Mouse (Mus musculus) neural tube, embryonic 11.5 days (tissue): ENCODE measurements around the gene Gm19345. TPM values are rescaled to one million over a fixed set of nuclear protein-coding genes. Genes with fewer than 3 reads are reported as not detected.
A peak's percentile ranks its signal among the peaks of the same experiment; 100 is the strongest.

ENCODE experiments used
- ATAC-seq: fragments of 200-750 bp; cut with Nextera tagmentation; 2 replicates; pipeline ENCODE4 v1.8.0; 2017; ENCODE audit warnings: moderate number of reproducible peaks, mild to moderate bottlenecking, moderate TSS enrichment, moderate library complexity; ENCODE audit not compliant: insufficient read depth, low FRiP score, low TSS enrichment
- DNase-seq: peaks from one replicate; pipeline ENCODE4 v3.0.0-alpha.2; 2015; ENCODE audit warnings: low spot score
- H3K27ac ChIP-seq: fragments of 300-500 bp; sonication (generic); 2 replicates; pipeline ENCODE4 v1.5.1; 2014; ENCODE audit warnings: low read depth, mild to moderate bottlenecking, low read length
- H3K27me3 ChIP-seq: fragments of 300-500 bp; sonication (generic); 2 replicates; pipeline ENCODE4 v1.6.1; 2014; ENCODE audit warnings: mild to moderate bottlenecking, low read length, mixed read lengths; ENCODE audit not compliant: control insufficient read depth, insufficient read depth
- H3K36me3 ChIP-seq: fragments of 300-500 bp; sonication (generic); 2 replicates; pipeline ENCODE4 v1.6.1; 2014; ENCODE audit warnings: mild to moderate bottlenecking, low read length, moderate library complexity, mixed read lengths; ENCODE audit not compliant: control insufficient read depth, insufficient read depth
- H3K4me1 ChIP-seq: fragments of 300-500 bp; sonication (generic); 2 replicates; pipeline ENCODE4 v1.6.1; 2014; ENCODE audit warnings: low read length, mixed read lengths; ENCODE audit not compliant: control insufficient read depth, insufficient read depth
- H3K4me2 ChIP-seq: fragments of 300-500 bp; sonication (generic); 2 replicates; pipeline ENCODE4 v1.6.1; 2014; ENCODE audit warnings: low read depth, mild to moderate bottlenecking, moderate library complexity
- H3K4me3 ChIP-seq: fragments of 300-500 bp; sonication (generic); 2 replicates; pipeline ENCODE4 v1.5.1; 2014; ENCODE audit warnings: low read depth, low read length
- H3K9ac ChIP-seq: fragments of 300-500 bp; sonication (generic); 2 replicates; pipeline ENCODE4 v1.6.1; 2014; ENCODE audit warnings: mild to moderate bottlenecking, low read length
- H3K9me3 ChIP-seq: fragments of 300-500 bp; sonication (generic); 2 replicates; pipeline ENCODE4 v1.6.1; 2016; ENCODE audit warnings: low read length; ENCODE audit not compliant: control insufficient read depth
- WGBS: fragments of 180-500 bp; shearing (Covaris S2); extraction: QIAGEN DNeasy Blood & Tissue Kit; methylation state at CpG from one replicate; pipeline ENCODE4 v1.1.7; 2014; 5-methylcytosine and 5-hydroxymethylcytosine counted together
- polyA plus RNA-seq: library from polyadenylated mRNA; unstranded; fragments of >200 nt; fragmentation: Nextera tagmentation; extraction: Ambion mirVana; gene quantifications from 2 replicates; pipeline ENCODE4 v1.2.1, GENCODE M21; 2014

Gene Gm19345
- 0.24 and 0.29 TPM in 2 replicates for polyA plus RNA-seq

- H3K27ac ChIP-seq, result no peak within 1 kb of the TSS
- DNase-seq (peak; percentile 47), ATAC-seq (peak; percentile 53)
- 5% methylated on average over 30 of the region's 33 CpGs for WGBS
- H3K4me3 ChIP-seq, result no peak within 1 kb of the TSS
- peak within 1 kb of the TSS; percentile 23 for H3K4me2 ChIP-seq
- H3K4me1 ChIP-seq, result no peaks in the 10 kb centered on the region
- no peaks in the 10 kb centered on the region for H3K36me3 ChIP-seq
- peaks cover 4% of the 10 kb centered on the region; the same call in 1 of the 2 replicates for H3K27me3 ChIP-seq
- no peaks in the 10 kb centered on the region for H3K9me3 ChIP-seq
- H3K9ac ChIP-seq, result 0 out of 2 replicates have a peak within 1 kb of the TSS, but pooled peaks have one; percentile 26
These were observed at the start of gene Gm19345 for GRCm38 (mm10) chr7:19851858-19852570. Gene Gm19345 (plus strand): TSS chr7:19852003.

- Histone ChIP-seq H3K9ac (no peak overlapping the region), H3K4me2 (no peak overlapping the region), H3K9me3 (no peaks in the 10 kb centered on the region), H3K4me1 (no peaks in the 10 kb centered on the region), H3K27ac (no peak overlapping the region), H3K27me3 (no peaks in the 10 kb centered on the region), H3K36me3 (no peaks in the 10 kb centered on the region), H3K4me3 (no peak overlapping the region)
- 28% methylated on average over 5 of the region's 7 CpGs for WGBS
- DNase-seq, result peak; percentile 70
- no peak for ATAC-seq
These were observed 48.8 kb upstream of the Gm19345 start for GRCm38 (mm10) chr7:19802995-19803394.

GRCm38 (mm10) chr7:19806356-19806969 lies 45.3 kb upstream of the Gm19345 start:
- ATAC-seq (no peak), DNase-seq (no peak)
- Histone ChIP-seq H3K9me3 (no peaks in the 10 kb centered on the region), H3K27me3 (peaks cover 31% of the 10 kb centered on the region), H3K4me2 (no peak overlapping the region), H3K36me3 (no peaks in the 10 kb centered on the region), H3K4me3 (no peak overlapping the region), H3K9ac (no peak overlapping the region), H3K27ac (no peak overlapping the region), H3K4me1 (0 out of 2 replicates have a peak, but pooled peaks cover 2% of the 10 kb centered on the region)
- WGBS, result 81% methylated on average over 8 of the region's 8 CpGs

GRCm38 (mm10) chr7:19809369-19809768 lies 42.4 kb upstream of the Gm19345 start:
- 2% methylated on average over 27 of the region's 27 CpGs for WGBS
- Histone ChIP-seq H3K4me2 (no peak overlapping the region), H3K4me1 (0 out of 2 replicates have a peak, but pooled peaks cover 2% of the 10 kb centered on the region), H3K9ac (no peak overlapping the region), H3K36me3 (no peaks in the 10 kb centered on the region), H3K27ac (no peak overlapping the region), H3K9me3 (no peaks in the 10 kb centered on the region), H3K4me3 (no peak overlapping the region), H3K27me3 (peaks cover 42% of the 10 kb centered on the region)
- DNase-seq (no peak), ATAC-seq (no peak)

DNA sequence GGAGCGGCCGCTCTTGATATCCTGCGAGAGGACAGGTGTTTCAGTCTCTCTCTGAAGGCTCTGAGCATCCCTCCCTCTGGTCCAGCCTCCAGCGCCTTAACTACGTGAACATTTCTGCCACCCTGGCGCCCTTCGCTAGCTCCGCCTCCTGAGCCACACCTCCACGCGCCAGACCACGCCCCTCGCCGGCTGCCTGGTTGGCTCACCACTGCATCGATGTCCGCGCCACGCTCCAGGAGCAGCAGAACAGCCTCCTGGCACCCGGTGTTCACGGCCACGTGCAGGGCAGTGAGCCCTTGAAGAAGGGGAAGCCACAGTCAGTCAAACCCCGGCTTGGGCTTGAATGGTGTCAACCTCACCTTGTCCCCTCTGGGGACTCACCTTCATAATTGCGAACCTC lies 40.7 kb upstream of the Gm19345 start:
- H3K4me3 ChIP-seq, result no peak overlapping the region
- DNase-seq (peak; percentile 58), ATAC-seq (no peak)
- H3K9me3 ChIP-seq, result no peaks in the 10 kb centered on the region
- 0 out of 2 replicates have a peak, but pooled peaks cover 2% of the 10 kb centered on the region for H3K4me1 ChIP-seq
- no peak overlapping the region for H3K9ac ChIP-seq
- H3K27me3 ChIP-seq, result peaks cover 45% of the 10 kb centered on the region
- H3K27ac ChIP-seq, result no peak overlapping the region
- no peaks in the 10 kb centered on the region for H3K36me3 ChIP-seq
- WGBS, result 5% methylated on average over 22 of the region's 22 CpGs
- H3K4me2 ChIP-seq, result no peak overlapping the region; the same call in 1 of the 2 replicates

GRCm38 (mm10) chr7:19813161-19813560 lies 38.6 kb upstream of the Gm19345 start:
- Histone ChIP-seq H3K27me3 (peaks cover 52% of the 10 kb centered on the region), H3K4me3 (no peak overlapping the region), H3K4me1 (0 out of 2 replicates have a peak, but pooled peaks cover 9% of the 10 kb centered on the region), H3K36me3 (no peaks in the 10 kb centered on the region), H3K4me2 (no peak overlapping the region), H3K9me3 (no peaks in the 10 kb centered on the region), H3K9ac (no peak overlapping the region), H3K27ac (no peak overlapping the region)
- 81% methylated on average over 4 of the region's 4 CpGs for WGBS
- ATAC-seq, result no peak
- no peak for DNase-seq

DNA sequence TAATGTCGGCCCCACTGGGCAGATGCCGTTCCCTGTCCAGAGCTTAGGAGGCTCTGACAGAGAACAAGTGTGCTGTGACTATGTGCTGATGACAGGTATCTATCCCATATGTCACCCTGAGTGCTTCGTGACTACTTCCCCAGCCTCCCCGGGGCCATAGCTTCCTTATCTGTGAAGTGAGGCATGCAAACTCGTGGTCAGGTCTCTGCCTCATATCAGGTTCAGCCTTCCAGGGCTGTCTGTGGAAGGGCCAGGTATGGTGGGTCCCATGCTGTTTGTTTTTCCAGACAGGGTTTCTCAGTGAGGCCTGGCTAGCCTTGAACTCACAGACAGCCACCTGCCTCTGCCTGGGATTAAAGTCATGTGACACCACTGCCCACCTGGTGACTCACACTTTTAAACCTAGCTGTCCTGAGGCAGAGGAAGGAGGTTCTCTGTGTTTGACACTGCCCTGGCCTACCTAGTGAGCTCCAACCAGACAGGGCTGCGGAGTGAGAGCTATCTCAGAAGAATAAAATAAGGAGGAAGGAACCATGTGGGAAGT lies 38.2 kb upstream of the Gm19345 start:
- H3K4me2 ChIP-seq, result no peak overlapping the region
- 0 out of 2 replicates have a peak, but pooled peaks cover 9% of the 10 kb centered on the region for H3K4me1 ChIP-seq
- no peaks in the 10 kb centered on the region for H3K36me3 ChIP-seq
- no peak overlapping the region for H3K9ac ChIP-seq
- H3K4me3 ChIP-seq, result no peak overlapping the region
- ATAC-seq (no peak), DNase-seq (no peak)
- no peaks in the 10 kb centered on the region for H3K9me3 ChIP-seq
- 82% methylated on average over 6 of the region's 6 CpGs for WGBS
- peaks cover 49% of the 10 kb centered on the region for H3K27me3 ChIP-seq
- no peak overlapping the region for H3K27ac ChIP-seq

DNA sequence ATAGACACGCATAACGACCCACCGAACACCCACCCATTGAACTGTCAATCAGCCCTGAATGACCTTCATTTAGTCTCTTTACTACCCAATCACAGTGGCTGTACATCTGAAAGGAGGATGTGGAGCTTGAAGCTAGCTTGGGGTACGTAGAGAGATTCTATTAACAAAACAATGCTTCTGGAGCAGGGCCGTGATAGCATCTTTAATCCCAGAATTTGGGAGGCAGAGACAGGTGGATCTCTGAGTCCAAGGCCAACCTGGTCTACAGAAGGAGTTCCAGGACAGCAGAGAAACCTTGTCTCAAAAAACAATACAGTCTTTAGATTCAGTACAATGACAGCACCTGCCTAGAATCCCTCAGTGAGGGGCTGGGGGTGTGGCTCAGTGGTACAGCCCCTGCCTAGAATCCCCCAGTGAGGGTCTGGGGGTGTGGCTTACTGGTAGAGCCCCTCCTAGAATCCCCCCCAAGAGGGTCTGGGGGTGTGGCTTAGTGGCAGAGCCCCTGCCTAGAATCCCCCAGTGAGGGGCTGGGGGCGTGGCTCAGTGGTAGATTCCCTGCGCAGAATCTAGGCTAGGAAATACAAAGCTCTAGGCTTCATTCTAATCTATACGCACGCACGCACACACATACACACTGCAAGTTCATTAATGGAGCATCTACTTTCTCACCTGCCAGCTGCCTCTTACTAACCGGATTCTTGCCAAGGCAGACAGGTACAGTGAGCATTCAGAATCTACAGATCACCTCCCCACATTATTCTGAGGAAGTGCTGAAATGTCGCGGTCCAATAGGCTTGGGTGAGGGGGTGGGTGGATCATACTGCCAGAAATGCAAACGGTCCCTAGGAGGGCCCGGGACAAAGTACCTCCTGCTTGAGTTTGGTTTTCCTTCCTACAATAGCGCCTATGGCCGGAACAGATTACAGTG lies 36.2 kb upstream of the Gm19345 start:
- Histone ChIP-seq H3K9me3 (peaks cover 3% of the 10 kb centered on the region; the same call in 1 of the 2 replicates), H3K4me2 (peak overlapping the region; percentile 51), H3K27me3 (peaks cover 31% of the 10 kb centered on the region), H3K36me3 (no peaks in the 10 kb centered on the region), H3K4me1 (0 out of 2 replicates have a peak, but pooled peaks cover 9% of the 10 kb centered on the region), H3K27ac (no peak overlapping the region), H3K9ac (peak overlapping the region; percentile 39), H3K4me3 (peak overlapping the region; percentile 31)
- DNase-seq (no peak), ATAC-seq (0 out of 2 replicates have a peak, but pooled peaks have one; percentile 5)
- 29% methylated on average over 17 of the region's 17 CpGs for WGBS
